Mouse (Mus musculus) layer of hippocampus, adult 18-20 months (tissue): ENCODE measurements around the gene Elavl3. TPM values are rescaled to one million over a fixed set of nuclear protein-coding genes. Genes with fewer than 3 reads are reported as not detected.

ENCODE experiments used
- total RNA-seq, 2 experiments: library from RNA; stranded (reverse); gene quantifications; 2 replicates each; pipeline ENCODE4 v1.2.3; 2021

Elavl3 gene
- total RNA-seq, 2 experiments from 2014 or later, result 168 to 172 TPM

Other genes with a start within 250 kb of the Elavl3 start
- gene Angptl8, start 216.5 kb downstream of the Elavl3 start, total RNA-seq, result not detected
- 10 to 100 TPM; 11.3 to 13.1 TPM for gene Dock6, start 199.4 kb downstream of the Elavl3 start, total RNA-seq
- 10 to 100 TPM; 17.7 to 19.3 TPM for gene Rab3d, start 133.8 kb downstream of the Elavl3 start, total RNA-seq
- gene Ccdc159, start 124.6 kb downstream of the Elavl3 start, total RNA-seq, result 10 to 100 TPM; 16.3 to 16.5 TPM
- 10 to 100 TPM; 40.2 to 42.2 TPM for gene Tmem205, start 124.5 kb downstream of the Elavl3 start, total RNA-seq
- gene Plppr2, start 115.0 kb downstream of the Elavl3 start, total RNA-seq, result 100 to 1,000 TPM; 273 to 278 TPM
- gene Swsap1, start 96.3 kb downstream of the Elavl3 start, total RNA-seq, result 10 to 100 TPM; 13.3 to 13.7 TPM
- gene Epor, start 88.5 kb downstream of the Elavl3 start, total RNA-seq, result 1 to 10 TPM; 9.0 to 9.1 TPM
- gene Rgl3, start 62.6 kb downstream of the Elavl3 start, total RNA-seq, result 1 to 10 TPM; 2.2 to 2.6 TPM
- 1 to 10 TPM; 8.6 to 8.9 TPM for gene Ccdc151, start 49.4 kb downstream of the Elavl3 start, total RNA-seq
- gene Prkcsh, start 49.2 kb downstream of the Elavl3 start, total RNA-seq, result 100 to 1,000 TPM; 106 to 115 TPM
- 1 to 10 TPM; 2.0 to 4.4 TPM for gene Gm49318, start 19.2 kb upstream of the Elavl3 start, total RNA-seq
- gene Zfp653, start 19.4 kb upstream of the Elavl3 start, total RNA-seq, result 10 to 100 TPM; 20.8 to 21.7 TPM
- gene Ecsit, start 33.4 kb upstream of the Elavl3 start, total RNA-seq, result 10 to 100 TPM; 49.8 to 51.3 TPM
- gene Cnn1, start 47.2 kb upstream of the Elavl3 start, total RNA-seq, result under 1 TPM in 1 of 2 experiments, not detected in 1; 0.53 TPM
- gene Elof1, start 65.1 kb upstream of the Elavl3 start, total RNA-seq, result 10 to 100 TPM; 56.4 to 58.4 TPM
- gene Acp5, start 83.7 kb upstream of the Elavl3 start, total RNA-seq, result under 1 TPM; 0.41 to 0.84 TPM
- 10 to 100 TPM; 45.4 to 48.3 TPM for gene Pigyl, start 104.8 kb upstream of the Elavl3 start, total RNA-seq
- not detected for gene Zfp872, start 136.1 kb upstream of the Elavl3 start, total RNA-seq
- gene Zfp809, start 173.7 kb upstream of the Elavl3 start, total RNA-seq, result 10 to 100 TPM; 24.9 to 25.5 TPM
- 1 to 10 TPM; 5.1 to 5.5 TPM for gene Zfp599, start 207.9 kb upstream of the Elavl3 start, total RNA-seq